Mouse (Mus musculus) thymus, adult 18-20 months (tissue): ENCODE data around the gene Ralgapa2.
A peak's percentile ranks its signal among the peaks of the same experiment; 100 is the strongest.

Experiments
- DNase-seq, 2 experiments: peaks; one replicate each; pipeline ENCODE4 v3.0.0; 2022; ENCODE audit warnings: mixed read lengths in 2 of 2

Gene Ralgapa2

GRCm38 (mm10) chr2:146426321-146426720 lies 85.8 kb downstream of the Ralgapa2 start:
- DNase-seq, result no peak

GRCm38 (mm10) chr2:146425235-146425634 lies 86.9 kb downstream of the Ralgapa2 start:
- DNase-seq, result no peak

GRCm38 (mm10) chr2:146423710-146424301 lies 88.3 kb downstream of the Ralgapa2 start:
- no peak for DNase-seq

- no peak for DNase-seq
These were observed 89.0 kb downstream of the Ralgapa2 start for GRCm38 (mm10) chr2:146423032-146423691.

GRCm38 (mm10) chr2:146416283-146416682 lies 95.9 kb downstream of the Ralgapa2 start:
- no peak for DNase-seq

GRCm38 (mm10) chr2:146414484-146415291 lies 97.5 kb downstream of the Ralgapa2 start:
- peak; percentile 5 to 25 for DNase-seq

GRCm38 (mm10) chr2:146412733-146413132 lies 99.4 kb downstream of the Ralgapa2 start:
- no peak for DNase-seq

- no peak for DNase-seq
These were observed 100.2 kb downstream of the Ralgapa2 start for GRCm38 (mm10) chr2:146411904-146412303.

- DNase-seq, result no peak
These were observed 105.1 kb downstream of the Ralgapa2 start for GRCm38 (mm10) chr2:146407078-146407477.

- no peak for DNase-seq
These were observed 110.6 kb downstream of the Ralgapa2 start for GRCm38 (mm10) chr2:146401588-146401987.

- DNase-seq, result no peak
These were observed 111.4 kb downstream of the Ralgapa2 start for GRCm38 (mm10) chr2:146400738-146401137.

GRCm38 (mm10) chr2:146398211-146398865 lies 113.8 kb downstream of the Ralgapa2 start:
- no peak for DNase-seq

GRCm38 (mm10) chr2:146387211-146387610 lies 124.9 kb downstream of the Ralgapa2 start:
- no peak for DNase-seq

- no peak for DNase-seq
These were observed 127.6 kb downstream of the Ralgapa2 start for GRCm38 (mm10) chr2:146384582-146384981.

- no peak for DNase-seq
These were observed 135.9 kb downstream of the Ralgapa2 start for GRCm38 (mm10) chr2:146376293-146376692.

- no peak for DNase-seq
These were observed 146.0 kb downstream of the Ralgapa2 start for GRCm38 (mm10) chr2:146366098-146366497.

GRCm38 (mm10) chr2:146365368-146365983 lies 146.7 kb downstream of the Ralgapa2 start:
- no peak for DNase-seq

- no peak for DNase-seq
These were observed 148.7 kb downstream of the Ralgapa2 start for GRCm38 (mm10) chr2:146363483-146363882.

- no peak for DNase-seq
These were observed 149.2 kb downstream of the Ralgapa2 start for GRCm38 (mm10) chr2:146362932-146363331.

GRCm38 (mm10) chr2:146361969-146362368 lies 150.2 kb downstream of the Ralgapa2 start:
- DNase-seq, result no peak

GRCm38 (mm10) chr2:146361076-146361475 lies 151.1 kb downstream of the Ralgapa2 start:
- DNase-seq, result no peak

- DNase-seq, result no peak
These were observed 152.5 kb downstream of the Ralgapa2 start for GRCm38 (mm10) chr2:146359676-146360075.

GRCm38 (mm10) chr2:146356524-146356923 lies 155.6 kb downstream of the Ralgapa2 start:
- DNase-seq, result no peak
